Mouse (Mus musculus) forelimb bud, embryonic 11.5 days (tissue): Measurements from ENCODE around the gene Ubfd1.

Experiments used
- DNase-seq: peaks from one replicate; pipeline ENCODE4 v3.0.0-alpha.2; 2012; ENCODE audit warnings: low read depth, low spot score

The Ubfd1 gene

GRCm38 (mm10) chr7:122087195-122087982, 20.4 kb downstream of the Ubfd1 start:
- no peak for DNase-seq

GRCm38 (mm10) chr7:122094564-122095330, 27.8 kb downstream of the Ubfd1 start:
- DNase-seq: no peak

GRCm38 (mm10) chr7:122098009-122098408, 31.0 kb downstream of the Ubfd1 start:
- no peak for DNase-seq

- peak; percentile 66 for DNase-seq
Measured at GRCm38 (mm10) chr7:122099222-122099621, 32.2 kb downstream of the Ubfd1 start.

- DNase-seq: peak; percentile 32
Measured at GRCm38 (mm10) chr7:122101014-122101746, 34.2 kb downstream of the Ubfd1 start.

GRCm38 (mm10) chr7:122101747-122102244, 34.8 kb downstream of the Ubfd1 start, which contains the start of gene Ndufab1:
Gene Ndufab1 (minus strand): TSS chr7:122101886.
- DNase-seq: peak; percentile 89

- DNase-seq: no peak
Measured at GRCm38 (mm10) chr7:122108206-122108605, 41.2 kb downstream of the Ubfd1 start.

- no peak for DNase-seq
Measured at GRCm38 (mm10) chr7:122123518-122123917, 56.5 kb downstream of the Ubfd1 start.

- DNase-seq: no peak
Measured at GRCm38 (mm10) chr7:122125636-122126035, 58.7 kb downstream of the Ubfd1 start.

- DNase-seq: no peak
Measured at GRCm38 (mm10) chr7:122126946-122127345, 60.0 kb downstream of the Ubfd1 start.
